Mouse (Mus musculus): ENCODE measurements around the gene Magi2. TPM values are rescaled to one million over a fixed set of nuclear protein-coding genes. Genes with fewer than 3 reads are reported as not detected.
"Not testable (repeated sequence)": the region's sequence is repeated elsewhere in the genome, so short reads cannot be mapped to it uniquely, and the experiment has no call there.

Gene Magi2
- polyA plus RNA-seq, 2 experiments = 0.08 to 0.15 TPM

GRCm38 (mm10) chr5:20257419-20257818 is 1030.6 kb downstream of the Magi2 start:
- DNase-seq (ENCODE audit: low read depth in 3 of 3, low spot score in 3 of 3) (no peak), ATAC-seq (ENCODE audit: insufficient read depth) (no peak)
- no peak overlapping the region for H3K27ac ChIP-seq
- H3K9ac ChIP-seq (replicated peaks) = no peak overlapping the region
- H3K9me3 ChIP-seq (ENCODE audit: control insufficient read depth, low read length) = no peaks in the 10 kb centered on the region
- H3K4me1 ChIP-seq (replicated peaks; ENCODE audit: control insufficient read depth in 2 of 2, insufficient read depth in 2 of 2, low read length in 1 of 2) = no peaks in the 10 kb centered on the region
- 58% methylated on average over 4 of the region's 4 CpGs for WGBS (ENCODE audit: insufficient replicate concordance)
- no peak for TF ChIP-seq EP300 (IDR thresholded peaks at IDR 0.05; ENCODE audit: low read depth)
- no peak for TF ChIP-seq CTCF (IDR thresholded peaks at IDR 0.05; ENCODE audit: low read depth)
- H3K27me3 ChIP-seq (ENCODE audit: control insufficient read depth, insufficient read depth, low read length) = no peaks in the 10 kb centered on the region
- H3K4me3 ChIP-seq (ENCODE audit: insufficient read depth in 1 of 2, low read depth in 2 of 2, low read length in 2 of 2) = no peak overlapping the region
- H3K4me2 ChIP-seq (ENCODE audit: low read depth) = no peak overlapping the region
- H3K36me3 ChIP-seq (replicated peaks; ENCODE audit: control insufficient read depth, insufficient read depth, low read depth) = no peaks in the 10 kb centered on the region

- TF ChIP-seq CTCF (IDR thresholded peaks at IDR 0.05; ENCODE audit: low read depth) = no peak
- TF ChIP-seq EP300 (IDR thresholded peaks at IDR 0.05; ENCODE audit: low read depth) = no peak
- DNase-seq (ENCODE audit: low read depth in 3 of 3, low spot score in 3 of 3) = no peak
- Histone ChIP-seq H3K9ac (replicated peaks) (no peak overlapping the region), H3K4me1 (replicated peaks; ENCODE audit: control insufficient read depth in 2 of 2, insufficient read depth in 2 of 2, low read length in 1 of 2) (no peaks in the 10 kb centered on the region), H3K27ac (no peak overlapping the region), H3K9me3 (ENCODE audit: control insufficient read depth, low read length) (no peaks in the 10 kb centered on the region), H3K4me3 (ENCODE audit: insufficient read depth in 1 of 2, low read depth in 2 of 2, low read length in 2 of 2) (no peak overlapping the region), H3K27me3 (ENCODE audit: control insufficient read depth, insufficient read depth, low read length) (no peaks in the 10 kb centered on the region), H3K4me2 (ENCODE audit: low read depth) (no peak overlapping the region), H3K36me3 (replicated peaks; ENCODE audit: control insufficient read depth, insufficient read depth, low read depth) (no peaks in the 10 kb centered on the region)
- 50% methylated on average over 3 of the region's 3 CpGs for WGBS (ENCODE audit: insufficient replicate concordance)
- ATAC-seq (ENCODE audit: insufficient read depth) = no peak
These were observed 1032.9 kb downstream of the Magi2 start for GRCm38 (mm10) chr5:20259719-20260118.

- not testable (repeated sequence) for H3K4me1 ChIP-seq (replicated peaks; ENCODE audit: control insufficient read depth in 2 of 2, insufficient read depth in 2 of 2, low read length in 1 of 2); H3K27me3 ChIP-seq (ENCODE audit: control insufficient read depth, insufficient read depth, low read length); H3K4me2 ChIP-seq (ENCODE audit: low read depth); ATAC-seq (ENCODE audit: insufficient read depth); H3K4me3 ChIP-seq (ENCODE audit: insufficient read depth in 1 of 2, low read depth in 2 of 2, low read length in 2 of 2); H3K27ac ChIP-seq; H3K9me3 ChIP-seq (ENCODE audit: control insufficient read depth, low read length); H3K36me3 ChIP-seq (replicated peaks; ENCODE audit: control insufficient read depth, insufficient read depth, low read depth); DNase-seq (ENCODE audit: low read depth in 3 of 3, low spot score in 3 of 3); H3K9ac ChIP-seq (replicated peaks)
- 45% methylated on average over 1 of the region's 1 CpGs for WGBS (ENCODE audit: insufficient replicate concordance)
These were observed 1045.8 kb downstream of the Magi2 start for GRCm38 (mm10) chr5:20272680-20273079.

GRCm38 (mm10) chr5:20275632-20276031 is 1048.8 kb downstream of the Magi2 start:
- DNase-seq (ENCODE audit: low read depth in 3 of 3, low spot score in 3 of 3) = no peak
- Histone ChIP-seq H3K27me3 (ENCODE audit: control insufficient read depth, insufficient read depth, low read length) (no peaks in the 10 kb centered on the region), H3K36me3 (replicated peaks; ENCODE audit: control insufficient read depth, insufficient read depth, low read depth) (no peaks in the 10 kb centered on the region), H3K4me2 (ENCODE audit: low read depth) (no peak overlapping the region), H3K9ac (replicated peaks) (no peak overlapping the region), H3K9me3 (ENCODE audit: control insufficient read depth, low read length) (no peaks in the 10 kb centered on the region), H3K27ac (no peak overlapping the region), H3K4me1 (replicated peaks; ENCODE audit: control insufficient read depth in 2 of 2, insufficient read depth in 2 of 2, low read length in 1 of 2) (no peaks in the 10 kb centered on the region), H3K4me3 (ENCODE audit: insufficient read depth in 1 of 2, low read depth in 2 of 2, low read length in 2 of 2) (no peak overlapping the region)
- 67% methylated on average over 2 of the region's 2 CpGs for WGBS (ENCODE audit: insufficient replicate concordance)
- no peak for TF ChIP-seq CTCF (IDR thresholded peaks at IDR 0.05; ENCODE audit: low read depth)
- no peak for TF ChIP-seq EP300 (IDR thresholded peaks at IDR 0.05; ENCODE audit: low read depth)
- ATAC-seq (ENCODE audit: insufficient read depth) = no peak

- no peak overlapping the region for H3K4me2 ChIP-seq (ENCODE audit: low read depth)
- DNase-seq (ENCODE audit: low read depth in 3 of 3, low spot score in 3 of 3) (no peak), ATAC-seq (ENCODE audit: insufficient read depth) (no peak)
- no peaks in the 10 kb centered on the region for H3K36me3 ChIP-seq (replicated peaks; ENCODE audit: control insufficient read depth, insufficient read depth, low read depth)
- H3K27ac ChIP-seq = no peak overlapping the region
- H3K9me3 ChIP-seq (ENCODE audit: control insufficient read depth, low read length) = no peaks in the 10 kb centered on the region
- H3K9ac ChIP-seq (replicated peaks) = no peak overlapping the region
- WGBS (ENCODE audit: insufficient replicate concordance) = 55% methylated on average over 8 of the region's 8 CpGs
- no peaks in the 10 kb centered on the region for H3K4me1 ChIP-seq (replicated peaks; ENCODE audit: control insufficient read depth in 2 of 2, insufficient read depth in 2 of 2, low read length in 1 of 2)
- H3K27me3 ChIP-seq (ENCODE audit: control insufficient read depth, insufficient read depth, low read length) = no peaks in the 10 kb centered on the region
- TF ChIP-seq EP300 (IDR thresholded peaks at IDR 0.05; ENCODE audit: low read depth) (no peak), CTCF (IDR thresholded peaks at IDR 0.05; ENCODE audit: low read depth) (no peak)
- H3K4me3 ChIP-seq (ENCODE audit: insufficient read depth in 1 of 2, low read depth in 2 of 2, low read length in 2 of 2) = no peak overlapping the region
These were observed 1058.4 kb downstream of the Magi2 start for GRCm38 (mm10) chr5:20285080-20285840.
